Mouse (Mus musculus) hindbrain, embryonic 16.5 days (tissue): ENCODE results near the gene Ltbr. TPM values are rescaled to one million over a fixed set of nuclear protein-coding genes. Genes with fewer than 3 reads are reported as not detected.
A peak's percentile ranks its signal among the peaks of the same experiment; 100 is the strongest.

ENCODE experiments used
- ATAC-seq: fragments of 200-750 bp; cut with Nextera tagmentation; 2 replicates; pipeline ENCODE4 v1.8.0; 2017; ENCODE audit warnings: moderate TSS enrichment, moderate library complexity
- H3K27ac ChIP-seq: fragments of 300-500 bp; sonication (generic); 2 replicates; pipeline ENCODE4 v1.5.1; 2014; ENCODE audit warnings: low read depth, mild to moderate bottlenecking, control low read depth, low read length, moderate library complexity
- H3K27me3 ChIP-seq: fragments of 300-500 bp; sonication (generic); replicated peaks from 2 replicates; pipeline ENCODE4 v1.6.1; 2014; ENCODE audit warnings: low read length; ENCODE audit not compliant: control insufficient read depth, insufficient read depth
- H3K36me3 ChIP-seq: fragments of 300-500 bp; sonication (generic); 2 replicates; pipeline ENCODE4 v1.6.1; 2014; ENCODE audit warnings: mild to moderate bottlenecking, low read length, moderate library complexity, mixed read lengths; ENCODE audit not compliant: control insufficient read depth, insufficient read depth
- H3K4me1 ChIP-seq: fragments of 300-500 bp; sonication (generic); 2 replicates; pipeline ENCODE4 v1.6.1; 2014; ENCODE audit warnings: low read depth, low read length; ENCODE audit not compliant: control insufficient read depth, insufficient read depth
- H3K4me2 ChIP-seq: fragments of 300-500 bp; sonication (generic); 2 replicates; pipeline ENCODE4 v1.6.1; 2014; ENCODE audit warnings: mild to moderate bottlenecking, low read length, control low read depth, moderate library complexity
- H3K4me3 ChIP-seq: fragments of 300-500 bp; sonication (generic); 2 replicates; pipeline ENCODE4 v1.5.1; 2014; ENCODE audit warnings: mild to moderate bottlenecking, low read length, control low read depth, moderate library complexity
- H3K9ac ChIP-seq: fragments of 300-500 bp; sonication (generic); 2 replicates; pipeline ENCODE4 v1.6.1; 2014; ENCODE audit warnings: low read depth, mild to moderate bottlenecking, control low read depth, low read length, moderate library complexity
- H3K9me3 ChIP-seq: fragments of 300-500 bp; sonication (generic); 2 replicates; pipeline ENCODE4 v1.6.1; 2014; ENCODE audit warnings: mild to moderate bottlenecking, low read length, moderate library complexity; ENCODE audit not compliant: control insufficient read depth
- WGBS: fragments of 180-500 bp; shearing (Covaris S2); extraction: QIAGEN DNeasy Blood & Tissue Kit; methylation state at CpG from one replicate; pipeline ENCODE4 v1.1.7; 2014; 5-methylcytosine and 5-hydroxymethylcytosine counted together
- polyA plus RNA-seq: library from polyadenylated mRNA; unstranded; fragments of >200 nt; fragmentation: Nextera tagmentation; extraction: Ambion mirVana; gene quantifications from 2 replicates; pipeline ENCODE4 v1.2.1, GENCODE M21; 2015

The Ltbr gene
- polyA plus RNA-seq, 1 experiment from 2014 or later: 16.4 TPM

DNA sequence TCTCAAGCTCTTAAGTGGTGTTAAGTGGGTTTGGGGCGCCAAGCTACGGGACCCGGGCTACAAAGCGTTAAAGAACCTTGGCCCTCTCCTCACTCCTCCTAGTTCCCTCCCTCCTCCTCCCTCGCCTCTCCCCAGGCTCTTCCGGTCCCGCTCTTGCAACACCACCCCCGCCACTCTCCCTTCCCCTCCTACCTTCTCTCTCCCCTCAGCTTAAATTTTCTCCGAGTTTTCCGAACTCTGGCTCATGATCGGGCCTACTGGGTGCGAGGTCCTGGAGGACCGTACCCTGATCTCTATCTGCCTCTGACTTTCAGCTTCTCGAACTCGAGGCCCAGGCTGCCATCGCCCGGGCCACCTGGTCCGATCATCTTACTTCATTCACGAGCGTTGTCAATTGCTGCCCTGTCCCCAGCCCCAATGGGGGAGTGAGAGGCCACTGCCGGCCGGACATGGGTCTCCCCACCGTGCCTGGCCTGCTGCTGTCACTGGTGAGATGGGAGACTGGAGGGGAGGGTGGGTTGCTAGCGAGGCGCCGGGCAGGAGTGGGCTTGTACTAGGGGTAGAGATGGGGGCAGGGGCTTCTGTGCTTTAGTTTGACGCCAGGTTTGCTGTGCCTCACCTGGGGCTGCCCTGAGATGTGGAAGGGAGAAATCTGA, 36.0 kb upstream of the Ltbr start:
- peak overlapping the region; percentile 36; the same call in 1 of the 2 replicates for H3K27ac ChIP-seq

GRCm38 (mm10) chr6:125348721-125349574, 35.3 kb upstream of the Ltbr start, which contains the start of gene Tnfrsf1a:
Gene Tnfrsf1a (plus strand): TSS chr6:125349362.
- H3K9me3 ChIP-seq: no peaks in the 10 kb centered on the region
- H3K36me3 ChIP-seq: no peaks in the 10 kb centered on the region
- H3K4me2 ChIP-seq: peak within 1 kb of the TSS; percentile 72
- H3K27me3 ChIP-seq: peaks cover 7% of the 10 kb centered on the region
- WGBS: 7% methylated on average over 22 of the region's 22 CpGs
- H3K9ac ChIP-seq: peak within 1 kb of the TSS; percentile 61
- ATAC-seq: 0 out of 2 replicates have a peak, but pooled peaks have one; percentile 3
- H3K4me1 ChIP-seq: peaks cover 11% of the 10 kb centered on the region
- peak within 1 kb of the TSS; percentile 45 for H3K4me3 ChIP-seq
- H3K27ac ChIP-seq: peak within 1 kb of the TSS; percentile 36; the same call in 1 of the 2 replicates

More for the DNA sequence above, 36.0 kb upstream of the Ltbr start:
- Histone ChIP-seq H3K27me3 (peaks cover 7% of the 10 kb centered on the region), H3K36me3 (no peaks in the 10 kb centered on the region), H3K4me2 (peak overlapping the region; percentile 72), H3K9me3 (no peaks in the 10 kb centered on the region), H3K4me1 (peaks cover 16% of the 10 kb centered on the region), H3K9ac (peak overlapping the region; percentile 61), H3K4me3 (peak overlapping the region; percentile 45)
- WGBS: 2% methylated on average over 27 of the region's 27 CpGs
- peak; percentile 50; the same call in 1 of the 2 replicates for ATAC-seq

DNA sequence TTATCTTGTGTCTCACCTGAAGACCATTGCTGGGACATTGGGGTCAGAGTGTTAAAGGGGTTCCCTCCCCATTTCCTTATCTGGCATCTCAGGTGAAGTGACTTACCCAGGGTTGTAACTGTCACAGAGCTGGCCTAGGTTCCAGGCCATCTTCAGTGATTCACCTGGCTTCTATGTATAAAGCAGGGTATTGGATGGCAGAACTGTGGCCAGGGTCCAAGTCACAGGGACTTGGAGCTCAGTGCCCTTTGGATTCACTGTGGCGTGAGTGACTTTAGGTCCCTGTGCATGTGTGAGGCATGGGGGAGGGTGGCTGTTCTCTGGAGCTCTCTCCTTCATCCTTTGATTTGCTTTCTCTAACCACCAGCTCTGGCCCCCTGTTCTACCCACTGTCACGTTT, 32.3 kb upstream of the Ltbr start:
- Histone ChIP-seq H3K4me3 (no peak overlapping the region), H3K36me3 (no peaks in the 10 kb centered on the region), H3K9me3 (no peaks in the 10 kb centered on the region), H3K27me3 (peaks cover 7% of the 10 kb centered on the region), H3K4me1 (peaks cover 11% of the 10 kb centered on the region), H3K4me2 (no peak overlapping the region), H3K9ac (no peak overlapping the region), H3K27ac (no peak overlapping the region)
- ATAC-seq: no peak
- 65% methylated on average over 2 of the region's 2 CpGs for WGBS

GRCm38 (mm10) chr6:125345625-125346024, 31.9 kb upstream of the Ltbr start:
- ATAC-seq: no peak
- WGBS: 81% methylated on average over 1 of the region's 1 CpGs
- Histone ChIP-seq H3K9ac (no peak overlapping the region), H3K4me2 (no peak overlapping the region), H3K36me3 (no peaks in the 10 kb centered on the region), H3K4me1 (peaks cover 11% of the 10 kb centered on the region), H3K4me3 (no peak overlapping the region), H3K27me3 (peaks cover 7% of the 10 kb centered on the region), H3K9me3 (no peaks in the 10 kb centered on the region), H3K27ac (no peak overlapping the region)

GRCm38 (mm10) chr6:125344866-125345265, 31.2 kb upstream of the Ltbr start:
- no peak overlapping the region for H3K4me2 ChIP-seq
- H3K4me1 ChIP-seq: peaks cover 8% of the 10 kb centered on the region
- H3K9me3 ChIP-seq: no peaks in the 10 kb centered on the region
- H3K9ac ChIP-seq: no peak overlapping the region
- H3K4me3 ChIP-seq: no peak overlapping the region
- H3K36me3 ChIP-seq: no peaks in the 10 kb centered on the region
- WGBS: 77% methylated on average over 4 of the region's 4 CpGs
- ATAC-seq: no peak
- no peak overlapping the region for H3K27ac ChIP-seq
- peaks cover 3% of the 10 kb centered on the region for H3K27me3 ChIP-seq

GRCm38 (mm10) chr6:125344084-125344483, 30.4 kb upstream of the Ltbr start:
- H3K27ac ChIP-seq: no peak overlapping the region
- H3K27me3 ChIP-seq: no peaks in the 10 kb centered on the region; the same call in 1 of the 2 replicates
- WGBS: 38% methylated on average over 8 of the region's 8 CpGs
- ATAC-seq: no peak
- H3K4me3 ChIP-seq: no peak overlapping the region
- peaks cover 2% of the 10 kb centered on the region; the same call in 1 of the 2 replicates for H3K4me1 ChIP-seq
- H3K36me3 ChIP-seq: no peaks in the 10 kb centered on the region
- no peaks in the 10 kb centered on the region for H3K9me3 ChIP-seq
- H3K4me2 ChIP-seq: no peak overlapping the region
- no peak overlapping the region for H3K9ac ChIP-seq

GRCm38 (mm10) chr6:125342198-125342597, 28.5 kb upstream of the Ltbr start:
- Histone ChIP-seq H3K9me3 (no peaks in the 10 kb centered on the region), H3K9ac (no peak overlapping the region), H3K4me3 (no peak overlapping the region), H3K4me2 (no peak overlapping the region), H3K36me3 (no peaks in the 10 kb centered on the region), H3K27me3 (no peaks in the 10 kb centered on the region), H3K27ac (no peak overlapping the region), H3K4me1 (no peaks in the 10 kb centered on the region)
- no peak for ATAC-seq
- WGBS: 44% methylated on average over 3 of the region's 3 CpGs

DNA sequence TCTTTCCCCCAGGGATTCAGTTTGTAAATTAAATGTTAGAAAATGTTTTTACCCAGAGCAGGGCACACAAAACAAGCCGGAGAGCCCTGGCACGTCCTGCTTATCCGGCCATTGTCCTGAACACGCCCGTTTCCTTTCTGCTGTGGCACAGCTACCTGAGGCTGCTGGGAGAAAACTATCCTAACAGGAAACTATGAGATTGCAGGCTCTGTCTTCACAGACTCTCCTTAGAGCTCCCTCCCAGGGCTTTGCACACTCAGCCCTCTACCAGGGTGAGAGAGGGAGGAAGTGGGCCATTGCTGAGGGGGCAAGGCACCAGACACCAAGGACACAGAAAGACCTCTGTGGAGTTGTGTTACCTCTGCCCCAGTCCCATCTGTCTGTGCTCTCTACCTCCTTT, 26.6 kb upstream of the Ltbr start:
- H3K36me3 ChIP-seq: no peaks in the 10 kb centered on the region
- no peak overlapping the region for H3K4me2 ChIP-seq
- no peak overlapping the region for H3K27ac ChIP-seq
- 85% methylated on average over 5 of the region's 5 CpGs for WGBS
- no peaks in the 10 kb centered on the region for H3K9me3 ChIP-seq
- H3K4me1 ChIP-seq: no peaks in the 10 kb centered on the region
- no peaks in the 10 kb centered on the region for H3K27me3 ChIP-seq
- H3K9ac ChIP-seq: no peak overlapping the region
- H3K4me3 ChIP-seq: no peak overlapping the region
- ATAC-seq: no peak
